Mouse (Mus musculus) gonadal fat pad, adult 2 months (tissue): Measurements from ENCODE around the gene Mdp1. TPM values are rescaled to one million over a fixed set of nuclear protein-coding genes. Genes with fewer than 3 reads are reported as not detected.

ENCODE experiments used
- DNase-seq: peaks from one replicate; pipeline ENCODE4 v3.0.0-alpha.2; 2012; ENCODE audit warnings: low read depth
- polyA plus RNA-seq: library from polyadenylated mRNA; depleted of rRNA; stranded (reverse); fragments of >200 nt; gene quantifications from 2 replicates; pipeline ENCODE4 v1.2.3, GENCODE M21; 2012; rRNA removed

Gene Mdp1
- polyA plus RNA-seq, 1 experiment: 34.8 TPM

DNA sequence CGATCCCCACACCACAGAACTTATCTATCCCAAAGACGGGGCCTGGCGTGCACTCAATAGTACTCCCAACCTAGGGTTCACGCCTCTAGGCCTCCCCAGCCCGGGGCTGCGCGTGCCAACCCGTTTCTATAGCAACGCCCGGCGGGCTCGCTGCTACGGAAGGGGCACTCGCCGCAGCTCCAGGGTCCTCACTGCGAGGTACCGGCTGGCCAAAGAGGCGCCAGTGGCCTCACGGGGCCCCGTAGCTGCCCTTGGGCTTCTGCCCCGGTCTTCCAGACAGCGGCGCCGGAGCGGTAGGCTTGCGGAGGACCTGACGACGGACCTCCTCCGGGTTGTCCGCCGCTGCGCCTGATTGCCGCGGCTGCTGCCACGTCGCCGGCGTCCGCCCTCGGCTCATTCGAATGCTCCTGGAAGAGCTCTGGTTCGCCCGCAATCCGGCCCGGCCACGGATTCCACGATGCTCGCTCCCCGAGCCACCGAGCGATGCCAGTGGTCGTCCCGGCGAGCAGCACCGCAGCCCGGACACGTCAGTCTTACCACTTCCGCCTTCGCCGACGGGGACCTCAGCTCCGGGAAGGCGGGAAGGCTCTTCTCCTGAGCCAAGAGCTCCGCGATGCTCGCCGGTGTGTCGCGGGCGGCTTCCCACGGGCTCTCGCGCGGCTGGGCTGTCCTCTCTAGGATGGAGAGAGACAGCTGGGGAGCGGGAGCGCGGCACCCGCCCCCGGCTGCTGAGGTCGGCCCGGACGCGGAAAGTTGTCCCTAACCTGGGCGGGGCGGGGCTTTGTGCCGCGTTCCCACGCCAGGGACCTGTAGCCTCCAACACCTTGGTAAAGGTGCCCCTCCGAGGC is 17.0 kb downstream of the Mdp1 start, which contains the start of gene Tm9sf1:
Gene Tm9sf1, minus strand, starts transcription at position 747 of the 848 bp plus-strand sequence.
- peak; percentile 34 for DNase-seq

DNA sequence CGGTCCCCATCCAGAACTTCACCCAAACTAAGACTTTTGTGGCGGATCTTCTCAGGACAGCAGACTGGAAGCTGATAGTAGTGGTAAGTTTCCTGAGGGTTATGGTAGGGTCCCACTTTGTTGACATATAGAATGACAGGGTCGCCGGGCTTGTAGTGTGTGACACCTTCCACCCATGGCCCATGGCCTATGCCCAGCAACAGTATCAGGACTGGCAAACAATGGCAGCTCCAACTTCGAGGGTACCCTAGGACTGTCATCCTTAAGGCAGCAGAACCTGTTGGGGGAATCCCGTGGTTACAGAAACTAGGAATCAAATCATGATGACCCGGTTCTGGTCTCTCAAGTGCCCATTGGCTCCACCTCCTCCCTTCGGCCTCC is 17.6 kb downstream of the Mdp1 start:
- DNase-seq: no peak

GRCm38 (mm10) chr14:55641291-55641690 is 19.0 kb downstream of the Mdp1 start:
- no peak for DNase-seq

DNA sequence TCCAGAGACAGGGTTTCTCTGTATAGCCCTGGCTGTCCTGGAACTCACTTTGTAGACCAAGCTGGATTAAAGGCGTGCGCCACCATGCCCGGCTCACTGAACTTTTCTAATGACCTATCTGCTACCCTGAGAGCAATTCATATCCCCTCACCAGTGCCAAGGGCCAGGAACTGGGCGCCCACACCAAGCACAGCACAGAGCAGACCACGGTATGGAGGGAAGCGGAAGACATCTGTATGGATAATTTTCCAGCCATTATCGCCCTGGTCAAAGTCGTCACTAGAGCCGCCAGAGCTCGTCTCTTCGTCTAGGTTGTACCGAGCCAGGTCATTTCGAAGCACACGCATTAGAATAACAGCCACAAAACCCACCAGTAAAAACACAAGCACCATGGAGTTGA is 19.5 kb downstream of the Mdp1 start:
- no peak for DNase-seq

DNA sequence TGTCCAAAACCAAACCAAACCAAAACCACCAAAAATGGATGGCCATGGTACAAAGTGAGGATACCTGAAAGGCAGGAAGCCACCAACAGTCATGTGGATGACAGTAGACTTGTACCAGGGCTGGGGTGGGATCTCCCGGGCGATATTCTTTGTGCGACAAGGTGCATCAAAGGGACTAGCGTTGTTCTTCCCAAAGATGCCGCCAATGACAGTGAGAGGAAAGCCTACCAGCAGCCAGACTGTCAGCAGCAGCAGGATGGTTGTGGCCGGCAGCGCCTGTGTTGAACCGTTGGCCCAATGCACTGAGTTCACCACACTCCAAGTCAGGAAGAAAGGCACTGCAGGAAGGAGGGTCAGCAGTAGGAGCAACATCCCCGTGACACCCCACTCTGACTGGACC is 22.5 kb downstream of the Mdp1 start, which contains the start of gene Gm49378:
Gene Gm49378, minus strand, starts transcription at position 101 of the 400 bp plus-strand sequence.
- DNase-seq: no peak

DNA sequence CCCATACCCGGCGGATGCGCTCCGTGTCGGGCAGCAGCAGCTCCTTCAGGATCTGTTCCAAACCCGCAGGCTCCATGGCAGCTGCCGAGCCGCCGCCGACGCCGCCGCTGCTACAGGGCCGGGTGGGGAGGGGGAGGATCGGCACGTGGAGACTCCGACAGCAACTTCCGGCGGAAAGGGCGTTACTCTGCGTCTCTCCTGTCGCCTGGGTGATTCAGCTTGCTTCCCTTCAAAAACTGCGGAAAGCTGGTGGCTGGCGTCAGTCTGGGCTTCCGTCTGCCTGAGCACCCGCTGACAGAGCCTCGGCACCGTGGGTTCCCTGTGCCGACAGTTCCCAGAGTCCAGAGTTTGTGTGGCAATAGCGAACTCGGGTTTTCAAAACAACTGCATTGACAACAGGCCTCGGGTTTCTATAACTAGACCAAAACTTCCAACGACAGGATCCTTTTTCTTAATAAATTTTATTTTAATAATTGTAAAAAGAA is 24.7 kb downstream of the Mdp1 start, which contains the start of gene Ipo4:
Gene Ipo4, minus strand, starts transcription at position 435 of the 485 bp plus-strand sequence.
- peak; percentile 44 for DNase-seq

- DNase-seq: peak; percentile 26
Observed at GRCm38 (mm10) chr14:55634874-55635522, 25.3 kb downstream of the Mdp1 start.

- DNase-seq: no peak
Observed at GRCm38 (mm10) chr14:55629312-55629711, 31.0 kb downstream of the Mdp1 start.

DNA sequence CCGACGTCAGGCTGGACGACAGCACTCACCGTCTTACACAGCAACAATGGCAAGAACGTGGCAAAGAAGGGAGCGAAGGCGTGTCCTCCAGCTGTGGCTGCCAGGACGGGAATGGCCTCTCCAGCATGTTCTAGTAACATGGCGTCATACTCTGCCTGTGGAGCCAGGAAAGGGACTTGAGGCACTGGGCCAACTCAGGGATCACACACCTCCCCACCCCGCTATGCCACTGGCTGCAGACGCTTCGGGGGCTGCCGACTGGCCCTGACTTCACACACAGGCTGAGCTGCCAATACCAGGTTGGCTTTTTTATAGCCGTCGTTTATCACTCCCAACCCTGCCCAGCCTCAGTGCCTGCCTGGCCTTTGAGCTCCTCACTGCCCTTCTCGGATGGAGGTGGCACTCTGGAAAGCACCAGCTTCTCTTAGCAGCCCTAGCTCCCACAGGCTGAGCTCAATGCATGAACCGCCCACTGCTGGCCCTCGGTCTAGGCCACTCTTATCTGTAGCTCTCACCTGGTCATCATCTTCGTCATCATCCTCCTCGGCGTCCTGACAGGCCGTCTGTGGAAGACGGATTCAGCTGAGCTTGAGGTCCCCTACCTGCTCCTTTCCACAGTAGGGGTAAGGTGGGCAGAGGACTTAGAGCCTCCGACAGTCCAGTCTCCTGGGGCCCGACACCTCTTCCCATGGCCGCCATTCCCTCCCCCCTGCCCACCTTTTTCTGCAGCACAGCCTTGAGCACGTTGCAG is 32.1 kb downstream of the Mdp1 start:
- DNase-seq: no peak

GRCm38 (mm10) chr14:55618486-55619195 is 41.7 kb downstream of the Mdp1 start:
- DNase-seq: no peak

DNA sequence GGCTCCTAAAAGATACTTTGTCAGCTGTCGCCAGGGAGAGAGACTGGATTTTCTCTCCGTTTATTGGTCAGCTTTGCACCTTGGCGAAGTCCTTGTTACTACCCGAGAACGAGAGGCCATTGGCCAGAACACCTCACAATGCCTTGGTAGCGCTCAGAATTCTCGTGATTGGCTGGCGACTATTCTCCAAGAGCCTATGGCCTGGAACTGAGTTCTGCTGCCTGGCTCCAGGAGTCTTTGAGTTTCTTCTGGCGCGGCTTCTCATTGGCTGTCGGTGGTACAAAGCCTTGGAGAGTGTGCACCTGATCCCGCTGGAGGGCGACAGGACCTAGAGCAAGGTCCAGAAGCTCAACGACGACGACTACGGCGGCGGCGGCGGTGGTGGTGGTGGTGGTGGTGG is 42.5 kb downstream of the Mdp1 start, which contains the start of gene Rec8:
Gene Rec8, plus strand, starts transcription at position 216 of the 400 bp plus-strand sequence.
- DNase-seq: no peak

DNA sequence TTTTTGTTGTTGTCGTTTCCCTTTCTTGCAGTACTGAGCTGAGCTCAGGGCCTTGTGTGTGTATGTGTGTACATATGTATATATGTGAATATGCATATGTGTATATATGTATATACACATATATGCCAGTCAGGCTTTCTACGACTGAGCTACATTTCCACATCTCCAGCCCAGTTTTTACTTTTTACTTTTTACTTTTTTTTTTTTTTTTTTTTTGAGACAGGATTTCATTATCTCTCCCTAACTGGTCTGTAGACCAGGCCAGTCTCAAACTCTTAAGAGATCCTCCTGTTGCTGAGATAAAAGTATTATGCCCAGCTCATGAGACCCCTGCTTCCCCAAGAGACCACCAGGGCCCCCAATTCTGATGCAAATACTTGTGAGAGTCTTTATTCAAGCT is 43.5 kb downstream of the Mdp1 start:
- DNase-seq: no peak

- DNase-seq: no peak
Observed at GRCm38 (mm10) chr14:55615876-55616275, 44.4 kb downstream of the Mdp1 start.

DNA sequence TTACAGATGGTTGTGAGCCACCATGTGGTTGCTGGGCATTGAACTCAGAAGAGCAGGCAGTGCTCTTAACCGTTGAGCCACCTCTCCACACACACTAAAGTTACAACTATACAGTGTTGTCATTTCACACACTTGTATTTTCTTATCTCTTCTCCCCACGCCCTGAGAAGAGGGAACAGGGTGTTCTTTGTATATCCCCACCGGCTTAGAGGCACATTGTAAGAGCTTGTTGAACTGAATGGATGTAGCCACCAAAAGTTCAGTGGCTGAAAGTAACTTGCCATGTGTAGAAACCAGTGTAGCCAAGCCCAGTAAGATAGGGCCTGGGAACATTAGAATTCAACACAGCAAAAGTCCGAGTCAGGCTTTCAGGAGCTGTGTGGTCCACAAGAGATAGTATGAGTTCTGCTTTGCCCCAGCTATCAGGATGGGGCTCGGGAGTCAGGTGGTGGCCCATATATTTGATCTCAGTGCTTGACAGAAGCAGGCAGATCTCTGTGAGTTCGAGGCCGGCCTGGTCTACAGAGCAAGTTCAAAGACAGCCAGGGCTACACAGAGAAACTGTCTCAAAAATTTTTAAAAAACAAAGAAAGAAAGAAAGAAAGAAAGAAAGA is 45.6 kb downstream of the Mdp1 start:
- DNase-seq: no peak

DNA sequence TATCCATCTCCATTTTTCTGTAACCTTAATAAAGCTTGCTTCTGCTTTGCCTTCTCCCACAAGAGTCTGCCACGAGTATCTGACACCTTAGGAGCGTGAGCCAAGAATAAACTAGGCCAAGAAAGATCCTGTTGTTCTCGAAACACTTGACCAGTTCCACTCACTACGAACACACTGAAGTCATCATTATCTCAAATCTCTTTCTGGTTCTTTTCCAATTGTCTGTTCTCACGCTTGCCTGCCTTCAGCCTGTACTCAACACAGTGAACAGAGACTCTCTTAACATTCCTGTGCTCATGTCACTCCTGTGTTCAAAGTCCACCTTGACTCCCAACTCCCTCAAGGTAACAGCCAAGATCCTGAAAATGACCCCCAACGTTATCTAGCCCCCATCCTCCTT is 47.0 kb downstream of the Mdp1 start:
- DNase-seq: no peak

- no peak for DNase-seq
Observed at GRCm38 (mm10) chr14:55608339-55608738, 52.0 kb downstream of the Mdp1 start.

Other genes with a start within 250 kb of the Mdp1 start
- 59.9 and 69.7 TPM in 2 replicates for gene Dhrs4, start 181.8 kb downstream of the Mdp1 start, polyA plus RNA-seq
- 2.2 and 2.5 TPM in 2 replicates for gene Carmil3, start 169.9 kb downstream of the Mdp1 start, polyA plus RNA-seq
- gene Cpne6, start 150.1 kb downstream of the Mdp1 start, polyA plus RNA-seq: 0.39 and 0.74 TPM in 2 replicates
- gene Nrl, start 135.5 kb downstream of the Mdp1 start, polyA plus RNA-seq: not detected in 2 replicates
- 46.6 and 53.5 TPM in 2 replicates for gene Pck2, start 120.2 kb downstream of the Mdp1 start, polyA plus RNA-seq
- 186 and 207 TPM in 2 replicates for gene Dcaf11, start 100.5 kb downstream of the Mdp1 start, polyA plus RNA-seq
- gene A730061H03Rik, start 100.1 kb downstream of the Mdp1 start, polyA plus RNA-seq: 5.5 and 6.6 TPM in 2 replicates
- 1.6 and 4.0 TPM in 2 replicates for gene Fitm1, start 84.9 kb downstream of the Mdp1 start, polyA plus RNA-seq
- gene Psme1, start 82.4 kb downstream of the Mdp1 start, polyA plus RNA-seq: 62.8 and 71.9 TPM in 2 replicates
- gene Emc9, start 75.2 kb downstream of the Mdp1 start, polyA plus RNA-seq: 37.4 and 62.0 TPM in 2 replicates
- 85.1 and 122 TPM in 2 replicates for gene Psme2, start 69.4 kb downstream of the Mdp1 start, polyA plus RNA-seq
- gene Rnf31, start 68.8 kb downstream of the Mdp1 start, polyA plus RNA-seq: 29.9 and 31.3 TPM in 2 replicates
- gene Irf9, start 56.9 kb downstream of the Mdp1 start, polyA plus RNA-seq: 63.1 and 66.8 TPM in 2 replicates
- 8.0 and 30.7 TPM in 2 replicates for gene Rec8, start 42.5 kb downstream of the Mdp1 start, polyA plus RNA-seq
- gene Ipo4, start 24.6 kb downstream of the Mdp1 start, polyA plus RNA-seq: 93.1 and 112 TPM in 2 replicates
- gene Gm49378, start 22.6 kb downstream of the Mdp1 start, polyA plus RNA-seq: 3.5 and 4.7 TPM in 2 replicates
- 103 and 117 TPM in 2 replicates for gene Tm9sf1, start 16.7 kb downstream of the Mdp1 start, polyA plus RNA-seq
- 4.4 and 4.6 TPM in 2 replicates for gene Tssk4, start 10.3 kb downstream of the Mdp1 start, polyA plus RNA-seq
- 17.9 and 24.6 TPM in 2 replicates for gene Gmpr2, start 11.4 kb upstream of the Mdp1 start, polyA plus RNA-seq
- gene Nedd8, start 11.6 kb upstream of the Mdp1 start, polyA plus RNA-seq: 262 and 441 TPM in 2 replicates
- gene Tinf2, start 21.3 kb upstream of the Mdp1 start, polyA plus RNA-seq: 12.3 and 12.4 TPM in 2 replicates
- 4.3 and 4.4 TPM in 2 replicates for gene Tgm1, start 53.4 kb upstream of the Mdp1 start, polyA plus RNA-seq
- gene Rabggta, start 61.8 kb upstream of the Mdp1 start, polyA plus RNA-seq: 48.4 and 49.0 TPM in 2 replicates
- 92.5 and 99.0 TPM in 2 replicates for gene Dhrs1, start 85.2 kb upstream of the Mdp1 start, polyA plus RNA-seq
- gene Nop9, start 85.2 kb upstream of the Mdp1 start, polyA plus RNA-seq: 16.7 and 18.1 TPM in 2 replicates
- 5.9 and 8.3 TPM in 2 replicates for gene Cideb, start 98.0 kb upstream of the Mdp1 start, polyA plus RNA-seq
- 1.5 and 2.2 TPM in 2 replicates for gene Ltb4r2, start 100.9 kb upstream of the Mdp1 start, polyA plus RNA-seq
- gene Ltb4r1, start 105.5 kb upstream of the Mdp1 start, polyA plus RNA-seq: 3.8 and 4.6 TPM in 2 replicates
- 12.6 and 13.6 TPM in 2 replicates for gene Adcy4, start 123.6 kb upstream of the Mdp1 start, polyA plus RNA-seq
- gene Ripk3, start 128.4 kb upstream of the Mdp1 start, polyA plus RNA-seq: 9.1 and 10.7 TPM in 2 replicates
- gene Nfatc4, start 162.6 kb upstream of the Mdp1 start, polyA plus RNA-seq: 12.1 and 12.7 TPM in 2 replicates
- 3.4 and 4.9 TPM in 2 replicates for gene Nynrin, start 193.5 kb upstream of the Mdp1 start, polyA plus RNA-seq
- gene Cbln3, start 223.9 kb upstream of the Mdp1 start, polyA plus RNA-seq: 0.28 and 0.54 TPM in 2 replicates
- gene Khnyn, start 224.4 kb upstream of the Mdp1 start, polyA plus RNA-seq: 14.3 and 14.7 TPM in 2 replicates
- 62.6 and 68.9 TPM in 2 replicates for gene Sdr39u1, start 239.8 kb upstream of the Mdp1 start, polyA plus RNA-seq